Mouse (Mus musculus): ENCODE data around the gene 9430097D07Rik. TPM values are rescaled to one million over a fixed set of nuclear protein-coding genes. Genes with fewer than 3 reads are reported as not detected.
A peak's percentile ranks its signal among the peaks of the same experiment; 100 is the strongest.

The 9430097D07Rik gene
- total and polyA plus RNA-seq, 2 experiments: not detected

GRCm38 (mm10) chr2:32591249-32591648 is 15.8 kb upstream of the 9430097D07Rik start:
- H3K27ac ChIP-seq (replicated peaks; ENCODE audit: insufficient read depth, low read depth, low read length): no peak overlapping the region
- 86% methylated on average over 6 of the region's 6 CpGs for WGBS
- no peaks in the 10 kb centered on the region for H3K27me3 ChIP-seq (ENCODE audit: control insufficient read depth, insufficient read depth, low read length)
- H3K36me3 ChIP-seq (ENCODE audit: control insufficient read depth, insufficient read depth, low read length): no peaks in the 10 kb centered on the region
- H3K9ac ChIP-seq (ENCODE audit: low read depth, low read length): no peak overlapping the region
- TF ChIP-seq CTCF (IDR thresholded peaks at IDR 0.05; ENCODE audit: low read depth, low read length) (no peak), POLR2A (IDR thresholded peaks at IDR 0.05; ENCODE audit: extremely low read depth, insufficient read depth, low read length) (no peak)
- H3K4me3 ChIP-seq (ENCODE audit: insufficient read depth, low read depth, low read length): no peak overlapping the region
- peaks cover 12% of the 10 kb centered on the region for H3K4me1 ChIP-seq (ENCODE audit: control insufficient read depth, insufficient read depth, low read length)
- no peaks in the 10 kb centered on the region for H3K79me2 ChIP-seq (ENCODE audit: control insufficient read depth, insufficient read depth, low read length)
- no peak for DNase-seq (ENCODE audit: extremely low read depth, low read depth, low spot score)

- peak; percentile 91 for DNase-seq (ENCODE audit: extremely low read depth, low read depth, low spot score)
- Histone ChIP-seq H3K4me1 (ENCODE audit: control insufficient read depth, insufficient read depth, low read length) (peaks cover 12% of the 10 kb centered on the region), H3K79me2 (ENCODE audit: control insufficient read depth, insufficient read depth, low read length) (no peaks in the 10 kb centered on the region), H3K36me3 (ENCODE audit: control insufficient read depth, insufficient read depth, low read length) (no peaks in the 10 kb centered on the region), H3K4me3 (ENCODE audit: insufficient read depth, low read depth, low read length) (no peak overlapping the region), H3K9ac (ENCODE audit: low read depth, low read length) (no peak overlapping the region), H3K27me3 (ENCODE audit: control insufficient read depth, insufficient read depth, low read length) (no peaks in the 10 kb centered on the region), H3K27ac (replicated peaks; ENCODE audit: insufficient read depth, low read depth, low read length) (peak overlapping the region; percentile 46)
- TF ChIP-seq CTCF (IDR thresholded peaks at IDR 0.05; ENCODE audit: low read depth, low read length) (no peak), POLR2A (IDR thresholded peaks at IDR 0.05; ENCODE audit: extremely low read depth, insufficient read depth, low read length) (no peak)
- WGBS: 14% methylated on average over 10 of the region's 10 CpGs
Measured at GRCm38 (mm10) chr2:32590224-32590623, 14.7 kb upstream of the 9430097D07Rik start.

- peak; percentile 49 for DNase-seq (ENCODE audit: extremely low read depth, low read depth, low spot score)
- 44% methylated on average over 11 of the region's 11 CpGs for WGBS
Measured at GRCm38 (mm10) chr2:32589213-32589795, 13.8 kb upstream of the 9430097D07Rik start.

GRCm38 (mm10) chr2:32587731-32588321 is 12.3 kb upstream of the 9430097D07Rik start:
- H3K27ac ChIP-seq (replicated peaks; ENCODE audit: insufficient read depth, low read depth, low read length): no peak overlapping the region
- H3K79me2 ChIP-seq (ENCODE audit: control insufficient read depth, insufficient read depth, low read length): no peaks in the 10 kb centered on the region
- 57% methylated on average over 9 of the region's 9 CpGs for WGBS
- no peaks in the 10 kb centered on the region for H3K36me3 ChIP-seq (ENCODE audit: control insufficient read depth, insufficient read depth, low read length)
- H3K9ac ChIP-seq (ENCODE audit: low read depth, low read length): peak overlapping the region; percentile 26
- peak overlapping the region; percentile 72; the same call in 1 of the 2 replicates for H3K4me3 ChIP-seq (ENCODE audit: insufficient read depth, low read depth, low read length)
- H3K27me3 ChIP-seq (ENCODE audit: control insufficient read depth, insufficient read depth, low read length): no peaks in the 10 kb centered on the region
- peaks cover 13% of the 10 kb centered on the region for H3K4me1 ChIP-seq (ENCODE audit: control insufficient read depth, insufficient read depth, low read length)
- no peak for DNase-seq (ENCODE audit: extremely low read depth, low read depth, low spot score)
- TF ChIP-seq CTCF (IDR thresholded peaks at IDR 0.05; ENCODE audit: low read depth, low read length) (no peak), POLR2A (IDR thresholded peaks at IDR 0.05; ENCODE audit: extremely low read depth, insufficient read depth, low read length) (no peak)

More at GRCm38 (mm10) chr2:32589213-32589795, 13.8 kb upstream of the 9430097D07Rik start:
- TF ChIP-seq POLR2A (IDR thresholded peaks at IDR 0.05; ENCODE audit: extremely low read depth, insufficient read depth, low read length): no peak
- no peak for TF ChIP-seq CTCF (IDR thresholded peaks at IDR 0.05; ENCODE audit: low read depth, low read length)
- no peaks in the 10 kb centered on the region for H3K36me3 ChIP-seq (ENCODE audit: control insufficient read depth, insufficient read depth, low read length)
- no peaks in the 10 kb centered on the region for H3K27me3 ChIP-seq (ENCODE audit: control insufficient read depth, insufficient read depth, low read length)
- H3K9ac ChIP-seq (ENCODE audit: low read depth, low read length): peak overlapping the region; percentile 17; the same call in 1 of the 2 replicates
- H3K4me1 ChIP-seq (ENCODE audit: control insufficient read depth, insufficient read depth, low read length): peaks cover 12% of the 10 kb centered on the region
- no peaks in the 10 kb centered on the region for H3K79me2 ChIP-seq (ENCODE audit: control insufficient read depth, insufficient read depth, low read length)
- no peak overlapping the region for H3K4me3 ChIP-seq (ENCODE audit: insufficient read depth, low read depth, low read length)
- no peak overlapping the region; the same call in 1 of the 2 replicates for H3K27ac ChIP-seq (replicated peaks; ENCODE audit: insufficient read depth, low read depth, low read length)

- TF ChIP-seq CTCF (IDR thresholded peaks at IDR 0.05; ENCODE audit: low read depth, low read length): peak; percentile 41; the same call in 1 of the 2 replicates
- peak; percentile 40; the same call in 1 of the 2 replicates for TF ChIP-seq POLR2A (IDR thresholded peaks at IDR 0.05; ENCODE audit: extremely low read depth, insufficient read depth, low read length)
- no peaks in the 10 kb centered on the region for H3K27me3 ChIP-seq (ENCODE audit: control insufficient read depth, insufficient read depth, low read length)
- H3K4me3 ChIP-seq (ENCODE audit: insufficient read depth, low read depth, low read length): peak within 1 kb of the TSS; percentile 72
- no peak within 1 kb of the TSS for H3K27ac ChIP-seq (replicated peaks; ENCODE audit: insufficient read depth, low read depth, low read length)
- H3K79me2 ChIP-seq (ENCODE audit: control insufficient read depth, insufficient read depth, low read length): no peaks in the 10 kb centered on the region
- peaks cover 13% of the 10 kb centered on the region for H3K4me1 ChIP-seq (ENCODE audit: control insufficient read depth, insufficient read depth, low read length)
- H3K36me3 ChIP-seq (ENCODE audit: control insufficient read depth, insufficient read depth, low read length): no peaks in the 10 kb centered on the region
- 4% methylated on average over 38 of the region's 38 CpGs for WGBS
- H3K9ac ChIP-seq (ENCODE audit: low read depth, low read length): peak within 1 kb of the TSS; percentile 70
- peak; percentile 53 for DNase-seq (ENCODE audit: extremely low read depth, low read depth, low spot score)
Measured at GRCm38 (mm10) chr2:32586871-32587351, 11.4 kb upstream of the 9430097D07Rik start, which contains the start of gene St6galnac4. TSS of gene St6galnac4 (plus strand) at chr2:32587095.

All from liver, adult 2 months (tissue).